Mouse (Mus musculus) E14TG2a.4 (cell line): Measurements from ENCODE around the gene Saxo1.

Experiments
- CTCF ChIP-seq: conservative IDR thresholded peaks from 2 replicates; pipeline ENCODE4 v1.5.1; 2014; ENCODE audit warnings: low read length
- POU5F1 ChIP-seq: IDR thresholded peaks from 2 replicates; pipeline ENCODE4 v1.6.1; 2014; ENCODE audit warnings: low read length, borderline replicate concordance

- TF ChIP-seq CTCF (no peak), POU5F1 (no peak)
Measured at GRCm38 (mm10) chr4:86557371-86557770, 757 bp downstream of the Saxo1 start.
